22 mouse cellular contexts compared by ENCODE assay signal in genomic region chr1:24732286-24732685, GRCm38 (mm10). TPM values are rescaled to one million over a fixed set of nuclear protein-coding genes. Genes with fewer than 3 reads are reported as not detected.
DNase-seq lines count a peak whose midpoint lies in the region; ATAC-seq and TF ChIP-seq lines count a peak whose summit lies in the region.
"Had no signal": no experiment of that assay in that cellular context is flagged by ENCODE, and none has a peak within 500 bp of the region (broad histone marks: within the 10 kb centered on the region; RNA-seq: fewer than 3 reads in every experiment).

No protein-coding gene starts in this region.

- H3K27ac ChIP-seq in limb, embryonic 15.5 days, result 0 out of 2 replicates have a peak overlapping the region, but pooled peaks have one; percentile 38
- no peak overlapping the region for H3K27ac ChIP-seq in limb, embryonic 10.5 days
- 0 out of 2 replicates have a peak overlapping the region, but pooled peaks have one; percentile 72 for H3K27ac ChIP-seq in embryonic fibroblast, embryonic 13.5 days (ENCODE audit: insufficient read depth, low read length)
- no peak overlapping the region for H3K27ac ChIP-seq in neural tube, embryonic 15.5 days (replicated peaks)

- no peaks in the 10 kb centered on the region for H3K27me3 ChIP-seq in limb, embryonic 15.5 days
- no peaks in the 10 kb centered on the region for H3K27me3 ChIP-seq in limb, embryonic 10.5 days (ENCODE audit: low read depth, poor library complexity, severe bottlenecking)
- no peaks in the 10 kb centered on the region for H3K27me3 ChIP-seq in neural tube, embryonic 15.5 days (replicated peaks)
- H3K27me3 ChIP-seq: CH12.LX, Patski had no signal

- no peak for ATAC-seq in limb, embryonic 15.5 days (ENCODE audit: insufficient number of reproducible peaks, low FRiP score, low TSS enrichment, low read depth)
- ATAC-seq in neural tube, embryonic 15.5 days (ENCODE audit: low FRiP score), result no peak
- ATAC-seq: activated CD4-positive, CD25-positive, alpha-beta regulatory T cell, adult 4 months; CD4-positive, CD25-positive, alpha-beta regulatory T cell, adult 4 months; Patski had no signal

- no peaks in the 10 kb centered on the region for H3K9me3 ChIP-seq in limb, embryonic 15.5 days
- H3K9me3 ChIP-seq in limb, embryonic 10.5 days (replicated peaks), result no peaks in the 10 kb centered on the region
- no peaks in the 10 kb centered on the region for H3K9me3 ChIP-seq in neural tube, embryonic 15.5 days (replicated peaks)
- H3K9me3 ChIP-seq: G1E had no signal

- H3K36me3 ChIP-seq in limb, embryonic 15.5 days, result peaks cover 37% of the 10 kb centered on the region
- peaks cover 46% of the 10 kb centered on the region for H3K36me3 ChIP-seq in limb, embryonic 10.5 days
- H3K36me3 ChIP-seq in neural tube, embryonic 15.5 days, result peaks cover 49% of the 10 kb centered on the region

- no peak for TF ChIP-seq CTCF in embryonic fibroblast, embryonic 13.5 days (IDR thresholded peaks at IDR 0.05; ENCODE audit: borderline replicate concordance, insufficient read depth, low read length)

- WGBS in limb, embryonic 15.5 days, result 86% methylated on average over 3 of the region's 3 CpGs
- WGBS in limb, embryonic 10.5 days, result 95% methylated on average over 3 of the region's 3 CpGs
- WGBS in neural tube, embryonic 15.5 days, result 96% methylated on average over 3 of the region's 3 CpGs

- DNase-seq in limb, embryonic 10.5 days (ENCODE audit: low spot score), result no peak
- DNase-seq in fat pad, adult 2 months (ENCODE audit: extremely low read depth, low read depth, low spot score), result peak; percentile 78
- DNase-seq in gonadal fat pad, adult 2 months (ENCODE audit: low read depth), result peak; percentile 85
- DNase-seq in cerebellum, adult 8-10 months, result no peak
- DNase-seq in liver, result no peak
- DNase-seq: adrenal gland, adult 2 months; adrenal gland, adult 8-10 months; adrenal gland, postnatal 10 days; adrenal gland, postnatal 14 days; adrenal gland, postnatal 25 days; adrenal gland, postnatal 36 days; B cell, adult 2 months; cerebellum, adult 11 months; cerebellum, adult 11-12 months had no signal

- H3K9ac ChIP-seq in limb, embryonic 15.5 days, result no peak overlapping the region
- H3K9ac ChIP-seq in neural tube, embryonic 15.5 days (replicated peaks), result no peak overlapping the region

- H3K4me2 ChIP-seq in limb, embryonic 15.5 days, result no peak overlapping the region
- no peak overlapping the region for H3K4me2 ChIP-seq in neural tube, embryonic 15.5 days

- no peaks in the 10 kb centered on the region; the same call in 1 of the 2 replicates for H3K4me1 ChIP-seq in limb, embryonic 15.5 days
- H3K4me1 ChIP-seq in limb, embryonic 10.5 days, result 0 out of 2 replicates have a peak, but pooled peaks cover 3% of the 10 kb centered on the region
- peaks cover 6% of the 10 kb centered on the region for H3K4me1 ChIP-seq in embryonic fibroblast, embryonic 13.5 days (ENCODE audit: control insufficient read depth, insufficient read depth, low read length)
- no peaks in the 10 kb centered on the region for H3K4me1 ChIP-seq in neural tube, embryonic 15.5 days

- TF ChIP-seq POLR2A in embryonic fibroblast, embryonic 13.5 days (IDR thresholded peaks at IDR 0.05; ENCODE audit: low read depth, low read length), result no peak

- H3K4me3 ChIP-seq in limb, embryonic 15.5 days, result no peak overlapping the region
- H3K4me3 ChIP-seq in limb, embryonic 10.5 days, result no peak overlapping the region
- H3K4me3 ChIP-seq in embryonic fibroblast, embryonic 13.5 days (ENCODE audit: insufficient read depth, low read length), result no peak overlapping the region
- H3K4me3 ChIP-seq in neural tube, embryonic 15.5 days (replicated peaks), result no peak overlapping the region

RNA-seq across cellular contexts. Expression of gene Lmbrd1, which starts 53.9 kb away (rescaled TPM):
- 28.1 and 34.3 TPM in 2 replicates for polyA plus RNA-seq in limb, embryonic 15.5 days (2015; fragmentation: Nextera tagmentation; extraction: Ambion mirVana)
- polyA plus RNA-seq in limb, embryonic 10.5 days (2016; fragmentation: Nextera tagmentation; extraction: Ambion mirVana), result 16.3 and 18.3 TPM in 2 replicates
- polyA plus RNA-seq in embryonic fibroblast, embryonic 13.5 days (2011; ENCODE audit: insufficient read length, low read depth, missing spikeins), result 70.2 and 76.7 TPM in 2 replicates
- polyA plus RNA-seq in gonadal fat pad, adult 2 months (2012; rRNA removed), result 21.8 and 22.6 TPM in 2 replicates
- 48.9 and 49.7 TPM in 2 replicates for polyA plus RNA-seq in neural tube, embryonic 15.5 days (2015; fragmentation: Nextera tagmentation; extraction: Ambion mirVana)

Comparison
In these comparisons a context has a peak if more than half of its experiments do, and no peak if none do; other contexts are left out.
1. H3K27ac ChIP-seq: peak in limb, embryonic 15.5 days (single experiment) and embryonic fibroblast, embryonic 13.5 days (single experiment); none in limb, embryonic 10.5 days (single experiment) and neural tube, embryonic 15.5 days (single experiment).
2. DNase-seq: peak in fat pad, adult 2 months (single experiment) and gonadal fat pad, adult 2 months (single experiment); none in limb, embryonic 10.5 days (single experiment), cerebellum, adult 8-10 months (single experiment) and liver (single experiment).